Mouse (Mus musculus) large intestine, adult 2 months (tissue): Measurements from ENCODE around the gene Trpm4. TPM values are rescaled to one million over a fixed set of nuclear protein-coding genes. Genes with fewer than 3 reads are reported as not detected.

Experiments
- DNase-seq: peaks from one replicate; pipeline ENCODE4 v3.0.0-alpha.2; 2012; ENCODE audit warnings: low read depth, low spot score
- WGBS: fragments of 180-500 bp; shearing (Covaris S2); methylation state at CpG from one replicate; pipeline ENCODE4 v1.1.7; 2018; 5-methylcytosine and 5-hydroxymethylcytosine counted together
- polyA plus RNA-seq: library from polyadenylated mRNA; depleted of rRNA; stranded (reverse); fragments of >200 nt; gene quantifications from 2 replicates; pipeline ENCODE4 v1.2.3, GENCODE M21; 2012

The Trpm4 gene
- polyA plus RNA-seq, 1 experiment = 185 TPM

GRCm38 (mm10) chr7:45316536-45316935 lies 17.0 kb downstream of the Trpm4 start:
- no peak for DNase-seq
- 33% methylated on average over 14 of the region's 14 CpGs for WGBS

DNA sequence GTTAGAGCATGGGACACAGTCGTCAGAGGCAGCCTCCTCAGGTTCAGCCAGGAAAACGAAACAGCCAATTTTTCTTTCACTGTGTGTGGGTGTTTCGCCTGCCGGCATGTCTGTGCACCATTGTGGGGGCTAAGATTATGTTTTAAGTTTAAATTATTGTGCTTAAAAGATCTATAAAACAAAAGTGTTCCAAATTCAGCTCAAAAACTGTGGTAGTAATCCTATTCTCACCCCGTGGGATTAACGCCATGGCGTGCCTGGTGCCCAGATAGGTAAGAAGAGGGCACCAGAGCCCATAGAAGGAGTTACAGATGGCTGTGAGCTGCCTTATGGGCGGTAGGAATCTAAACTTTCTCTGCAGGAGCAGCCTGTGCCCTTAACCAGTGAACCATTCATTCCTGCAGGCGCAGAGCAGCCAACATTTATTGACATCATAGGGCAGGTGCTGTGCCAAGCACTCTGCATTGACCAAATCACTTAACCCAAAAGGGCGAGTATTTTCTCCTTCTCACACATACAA lies 18.3 kb downstream of the Trpm4 start:
- 71% methylated on average over 10 of the region's 10 CpGs for WGBS
- no peak for DNase-seq

DNA sequence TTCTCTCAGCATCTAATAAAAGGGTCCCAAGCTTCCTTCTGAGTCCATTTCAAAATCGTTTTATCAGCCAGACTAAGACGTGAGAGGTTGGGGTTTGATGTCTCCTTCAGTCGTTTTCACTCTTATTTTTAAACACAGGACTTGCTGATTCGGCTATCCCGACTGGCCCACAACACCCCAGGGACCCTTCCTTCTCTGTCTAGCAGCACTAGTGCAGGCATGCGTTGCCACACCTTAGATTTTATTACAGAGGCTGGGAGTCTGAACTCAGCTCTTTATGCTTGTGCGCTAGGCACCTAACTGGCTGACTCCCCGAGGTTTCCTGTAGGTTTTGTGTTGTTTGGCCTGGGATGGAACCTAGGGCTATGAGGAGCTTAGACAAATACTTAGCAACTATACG lies 20.1 kb downstream of the Trpm4 start:
- DNase-seq = no peak
- WGBS = 15% methylated on average over 9 of the region's 9 CpGs

DNA sequence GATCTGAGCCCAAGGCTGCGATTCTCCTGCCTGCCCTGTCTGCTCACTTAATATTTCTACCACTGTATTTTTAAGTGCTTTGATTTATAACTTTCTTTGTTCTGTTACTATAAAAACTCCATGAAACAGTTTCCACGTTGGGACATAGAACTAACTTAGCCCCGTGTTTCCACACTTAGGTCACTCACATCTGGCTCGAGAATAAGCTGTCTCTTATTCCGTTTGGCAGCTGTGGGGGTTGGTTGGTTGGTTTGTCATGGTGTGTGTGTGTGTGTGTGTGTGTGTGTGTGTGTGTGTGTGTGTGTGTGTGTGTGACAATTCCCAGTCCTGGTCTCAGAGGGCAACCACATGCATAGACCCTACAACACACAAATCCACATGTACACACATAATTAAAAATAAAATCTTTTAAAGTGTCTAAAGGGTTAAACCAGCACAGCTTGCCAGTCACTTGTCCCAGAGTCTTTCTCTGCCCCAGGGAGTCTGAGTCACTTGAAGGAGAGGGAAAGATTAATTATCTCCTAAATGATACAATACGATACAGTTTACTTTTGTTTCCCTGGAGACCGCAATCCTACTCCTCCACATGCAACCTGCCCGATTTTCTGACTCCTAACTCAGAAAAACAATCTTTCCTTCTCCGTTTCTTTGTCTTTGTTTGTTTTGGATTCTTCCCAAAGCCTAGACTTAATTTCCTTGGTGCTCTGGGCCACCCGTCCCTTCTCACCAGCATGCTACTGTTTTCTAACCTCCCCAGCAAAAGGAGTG lies 20.7 kb downstream of the Trpm4 start:
- WGBS = 19% methylated on average over 10 of the region's 10 CpGs
- peak; percentile 66 for DNase-seq

DNA sequence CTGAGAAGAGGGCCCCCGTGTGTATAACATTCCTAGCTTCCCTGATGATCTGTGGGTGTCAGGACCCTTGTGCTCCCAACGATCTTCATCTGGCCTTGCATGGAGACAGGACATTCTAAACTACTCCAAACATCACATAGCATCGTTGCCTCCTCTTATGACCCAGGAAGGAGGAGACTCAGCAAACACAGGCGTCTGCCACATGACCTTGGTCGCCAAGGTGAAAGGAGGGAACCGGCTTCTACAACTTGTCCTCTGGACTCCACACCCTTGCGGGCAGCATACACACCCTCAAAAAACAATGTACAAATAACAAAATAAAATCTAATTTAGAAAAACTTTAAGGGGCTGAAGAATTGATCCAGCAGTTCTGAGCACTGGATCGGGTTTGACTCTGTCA lies 21.6 kb downstream of the Trpm4 start:
- 25% methylated on average over 8 of the region's 8 CpGs for WGBS

GRCm38 (mm10) chr7:45309455-45309854 lies 24.1 kb downstream of the Trpm4 start:
- 12% methylated on average over 9 of the region's 9 CpGs for WGBS
- no peak for DNase-seq

More for the DNA sequence above, 21.6 kb downstream of the Trpm4 start:
- DNase-seq = peak; percentile 71

DNA sequence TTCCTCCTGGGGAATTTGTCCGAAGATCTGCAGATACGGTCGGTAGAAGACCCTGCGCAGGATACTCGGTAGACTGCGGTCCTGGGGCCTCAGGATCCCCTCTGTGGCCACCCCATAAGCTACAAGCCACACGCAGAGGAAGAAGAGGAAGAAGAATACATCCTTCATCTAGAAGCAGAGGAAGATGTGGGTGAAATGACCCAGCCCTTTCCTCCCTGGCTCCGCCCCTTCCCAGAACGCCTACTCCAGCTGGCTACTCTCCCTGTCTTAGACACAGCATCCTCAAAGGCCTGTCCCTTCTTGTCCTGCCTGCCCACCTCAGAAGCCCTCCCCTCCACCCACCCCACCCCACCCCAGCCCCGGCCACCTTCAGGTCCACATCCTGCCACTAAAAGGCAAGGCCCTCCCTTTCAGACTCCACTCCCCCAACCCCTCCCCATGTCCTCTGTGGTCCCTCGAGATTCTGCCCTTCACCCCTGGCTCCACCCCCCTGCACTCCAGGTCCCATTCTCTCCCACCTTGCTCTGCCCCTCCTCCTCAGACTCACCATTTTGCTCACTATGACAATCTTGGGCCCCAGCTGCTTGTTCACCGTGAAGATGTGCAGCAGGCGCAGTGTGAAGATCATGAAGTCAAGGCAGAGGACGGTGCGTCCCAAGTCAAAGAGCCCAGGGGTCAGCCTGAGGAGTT lies 24.9 kb downstream of the Trpm4 start:
- WGBS = 76% methylated on average over 15 of the region's 15 CpGs
- DNase-seq = no peak

GRCm38 (mm10) chr7:45305275-45305674 lies 28.3 kb downstream of the Trpm4 start:
- DNase-seq = no peak
- WGBS = 13% methylated on average over 17 of the region's 17 CpGs

- DNase-seq = no peak
- WGBS = 48% methylated on average over 12 of the region's 13 CpGs
These were observed 28.7 kb downstream of the Trpm4 start for GRCm38 (mm10) chr7:45304869-45305268.

DNA sequence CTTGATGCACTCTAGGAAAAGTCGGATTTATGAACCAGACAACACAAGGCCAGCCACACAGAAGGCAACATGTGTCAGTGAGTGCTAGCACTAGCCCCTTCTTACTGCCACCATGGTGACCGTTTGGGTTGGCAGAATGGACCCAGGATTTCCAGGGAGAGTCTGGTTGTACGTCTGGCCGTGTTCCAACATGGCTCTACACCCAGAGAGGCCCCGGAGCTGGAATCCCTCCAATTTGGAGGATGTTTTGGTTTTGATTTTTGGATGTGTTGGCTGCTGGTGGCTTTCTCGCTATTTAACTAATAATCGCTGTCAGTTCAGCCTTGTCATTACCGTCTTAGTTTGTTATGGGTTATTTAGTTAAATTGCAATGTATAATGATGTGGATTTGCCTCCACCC lies 31.0 kb downstream of the Trpm4 start:
- DNase-seq = no peak
- 60% methylated on average over 8 of the region's 8 CpGs for WGBS

DNA sequence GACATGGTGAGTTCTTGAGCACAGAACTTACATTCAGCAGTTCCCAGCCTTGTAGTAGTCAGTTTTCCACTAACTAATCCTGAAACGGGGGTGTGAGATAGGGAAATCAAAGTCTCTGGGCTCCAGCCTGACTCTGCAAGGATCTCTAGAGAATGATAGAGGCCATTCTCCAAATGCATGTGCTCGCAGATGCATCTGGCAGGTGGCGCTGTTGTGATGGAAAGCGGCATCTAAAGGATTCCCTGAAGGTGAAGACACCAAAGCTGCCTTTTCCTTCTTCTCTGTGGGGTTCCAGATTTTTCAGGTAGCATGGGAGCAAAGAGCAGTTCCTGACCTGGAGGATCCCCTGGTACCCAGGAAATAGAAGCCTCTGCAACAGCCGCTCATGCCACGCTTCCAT lies 33.3 kb downstream of the Trpm4 start:
- 8% methylated on average over 6 of the region's 6 CpGs for WGBS
- DNase-seq = no peak

DNA sequence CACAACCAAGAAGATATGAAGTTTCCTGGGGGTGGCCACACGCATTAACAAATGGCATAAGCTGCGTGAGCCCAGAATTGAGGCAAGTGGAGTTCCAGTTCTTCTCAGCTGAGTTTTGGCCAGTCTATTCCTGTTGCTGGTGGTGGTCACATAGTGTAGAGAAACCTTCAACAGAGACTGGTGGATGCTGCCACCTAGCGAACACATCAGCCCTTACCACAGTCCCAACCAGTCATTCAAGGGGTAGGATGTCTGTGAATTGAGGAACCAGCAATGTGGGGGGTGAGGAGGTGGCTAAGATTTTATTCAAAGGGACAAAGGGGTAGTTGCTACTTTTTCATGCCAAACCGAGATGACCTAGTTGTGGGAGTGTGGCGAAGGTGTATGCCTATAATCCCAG lies 33.8 kb downstream of the Trpm4 start:
- 12% methylated on average over 5 of the region's 5 CpGs for WGBS
- DNase-seq = no peak

DNA sequence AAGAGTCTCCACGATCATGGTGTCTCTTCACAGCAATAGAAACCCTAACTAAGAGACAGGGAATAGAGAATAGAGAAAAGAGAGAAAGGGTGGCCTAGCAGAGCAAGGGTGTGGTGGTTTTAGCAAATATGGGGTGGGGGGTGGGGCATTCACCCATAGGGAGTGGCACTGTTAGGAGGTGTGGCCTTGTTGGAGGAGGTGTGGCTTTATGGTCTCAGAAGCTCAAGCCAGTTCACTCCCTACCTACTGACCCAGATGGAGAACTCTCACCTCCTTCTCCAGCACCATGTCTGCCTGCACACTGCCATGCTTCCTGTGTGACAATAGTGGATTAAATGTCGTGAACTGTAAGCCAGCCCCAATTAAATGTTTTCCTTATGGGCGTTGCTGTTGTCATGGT lies 36.0 kb downstream of the Trpm4 start:
- DNase-seq = no peak
- 37% methylated on average over 3 of the region's 3 CpGs for WGBS

- no peak for DNase-seq
- WGBS = 77% methylated on average over 1 of the region's 1 CpGs
These were observed 37.0 kb downstream of the Trpm4 start for GRCm38 (mm10) chr7:45296626-45297025.

DNA sequence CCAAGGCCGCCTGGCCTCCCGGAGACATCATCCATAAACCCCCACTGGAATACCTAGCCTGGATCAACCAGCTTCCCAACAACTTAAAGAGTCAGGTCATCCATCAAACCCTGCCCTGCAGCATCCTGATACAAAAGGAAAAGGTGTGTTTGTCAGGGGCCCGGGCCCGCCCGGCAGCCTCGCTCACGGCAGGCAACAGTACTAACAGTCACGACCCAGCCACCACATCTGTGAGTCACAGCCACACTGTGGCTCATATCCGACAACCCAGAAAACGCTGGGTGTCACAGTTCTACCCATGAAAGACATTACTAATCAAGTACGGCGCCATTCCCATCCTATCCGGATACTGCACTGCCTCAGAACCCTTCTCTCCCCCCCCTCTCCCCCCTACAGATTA lies 47.1 kb downstream of the Trpm4 start:
- no peak for DNase-seq
- WGBS = 74% methylated on average over 13 of the region's 13 CpGs

GRCm38 (mm10) chr7:45277136-45277760 lies 56.3 kb downstream of the Trpm4 start, which contains the start of gene Slc6a21:
Gene Slc6a21, plus strand, starts transcription at chr7:45277513.
- 7% methylated on average over 44 of the region's 44 CpGs for WGBS
- DNase-seq = peak; percentile 47

DNA sequence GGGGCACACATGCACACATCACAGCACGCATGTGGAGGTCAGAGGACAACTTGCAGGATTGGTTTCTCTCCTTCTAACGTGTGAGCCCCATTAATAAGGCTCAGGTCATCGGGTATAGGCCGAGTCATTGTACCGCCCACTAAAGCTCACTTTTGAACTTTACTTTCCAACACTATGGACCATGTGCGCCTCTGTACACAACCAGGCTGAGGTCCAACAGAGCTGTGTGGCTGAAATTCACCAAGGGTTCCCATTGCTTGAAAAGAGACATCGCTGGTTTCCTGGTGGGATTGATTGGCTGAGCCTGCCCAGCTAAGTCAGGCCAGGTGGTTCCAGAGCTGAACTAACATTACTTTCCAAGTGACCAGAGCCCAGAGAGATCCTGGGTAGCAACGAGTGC lies 59.9 kb downstream of the Trpm4 start:
- WGBS = 86% methylated on average over 8 of the region's 8 CpGs
- DNase-seq = no peak

DNA sequence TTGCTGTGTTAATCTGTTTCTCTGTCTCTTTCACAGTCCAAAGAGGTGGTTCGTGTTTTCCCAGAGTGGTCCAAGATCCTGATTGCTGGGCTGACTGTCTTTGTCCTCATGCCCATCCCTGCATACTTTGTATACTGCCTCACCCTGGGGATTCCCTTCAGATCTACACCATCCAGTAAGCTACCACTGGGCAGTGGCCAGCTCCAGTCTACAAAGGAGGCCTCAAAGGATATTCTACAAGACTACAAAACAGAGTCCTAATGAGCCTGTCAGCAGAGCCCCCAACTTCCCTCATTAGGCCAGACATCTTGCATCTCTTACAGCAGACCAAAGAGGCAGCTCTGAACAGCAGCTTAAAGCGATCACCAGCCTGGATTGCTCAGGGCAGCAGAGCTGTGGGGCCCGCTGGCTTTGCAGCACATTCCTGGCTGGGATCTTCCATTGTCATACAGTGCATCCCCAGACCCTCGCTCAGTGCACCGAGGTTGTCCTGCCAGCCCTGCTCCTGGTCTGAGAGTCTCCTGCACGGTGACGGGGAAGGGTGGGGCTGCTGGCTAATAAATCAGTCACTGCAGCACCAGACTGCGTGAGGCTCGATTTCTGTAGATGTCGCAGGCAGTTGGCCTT lies 60.7 kb downstream of the Trpm4 start:
- WGBS = 48% methylated on average over 10 of the region's 10 CpGs
- DNase-seq = no peak

- no peak for DNase-seq
- 69% methylated on average over 1 of the region's 1 CpGs for WGBS
These were observed 68.1 kb downstream of the Trpm4 start for GRCm38 (mm10) chr7:45265518-45265917.

GRCm38 (mm10) chr7:45264348-45264747 lies 69.2 kb downstream of the Trpm4 start:
- DNase-seq = no peak
- WGBS = 33% methylated on average over 3 of the region's 3 CpGs
